Comparison of ENCODE assay signal across 24 mouse cellular contexts in the genomic region with DNA sequence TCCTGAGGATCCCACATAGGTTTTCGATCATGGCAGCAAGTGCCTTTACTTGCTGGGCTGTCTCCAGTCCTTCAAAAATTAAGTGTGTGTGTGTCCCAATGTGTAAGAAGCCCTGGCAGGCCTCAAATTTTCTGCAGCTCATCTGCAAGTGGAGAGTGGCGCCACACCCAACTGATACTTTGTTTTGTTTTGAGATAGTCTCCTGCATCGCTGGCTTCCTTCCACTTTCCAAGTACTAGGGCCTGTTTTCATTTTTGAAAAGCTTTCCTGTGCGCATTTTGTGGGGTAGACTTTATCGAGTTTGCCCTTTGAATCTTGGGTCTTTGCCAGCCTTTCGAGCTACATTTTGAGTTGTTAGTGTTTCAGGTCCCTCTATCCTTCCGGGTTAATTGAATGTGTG.
A peak's percentile ranks its signal among the peaks of the same experiment; 100 is the strongest.
DNase-seq lines count a peak whose midpoint lies in the region; ATAC-seq and TF ChIP-seq lines count a peak whose summit lies in the region.
"Had no signal": no experiment of that assay in that cellular context is flagged by ENCODE, and none has a peak within 500 bp of the region (broad histone marks: within the 10 kb centered on the region; RNA-seq: fewer than 3 reads in every experiment).

No protein-coding gene starts in this region.

- H3K9ac ChIP-seq in heart, embryonic 15.5 days = no peak overlapping the region
- H3K9ac ChIP-seq in kidney, embryonic 14.5 days (ENCODE audit: low read depth, low read length) = no peak overlapping the region
- H3K9ac ChIP-seq: embryonic facial prominence, embryonic 13.5 days; forebrain, embryonic 13.5 days; heart, embryonic 12.5 days; liver, embryonic 14.5 days; midbrain, embryonic 15.5 days had no signal

- no peaks in the 10 kb centered on the region for H3K9me3 ChIP-seq in heart, embryonic 15.5 days (replicated peaks)
- no peaks in the 10 kb centered on the region for H3K9me3 ChIP-seq in kidney, embryonic 14.5 days (ENCODE audit: control insufficient read depth, low read length)
- H3K9me3 ChIP-seq: embryonic facial prominence, embryonic 13.5 days; forebrain, embryonic 13.5 days; heart, embryonic 12.5 days; midbrain, embryonic 15.5 days had no signal

- TF ChIP-seq POLR2A in lung, adult 2 months (IDR thresholded peaks at IDR 0.05; ENCODE audit: borderline replicate concordance, extremely low read depth, low read depth, low read length) = no peak

- peaks cover 32% of the 10 kb centered on the region for H3K4me1 ChIP-seq in heart, embryonic 15.5 days (replicated peaks)
- no peaks in the 10 kb centered on the region for H3K4me1 ChIP-seq in kidney, embryonic 14.5 days (ENCODE audit: control insufficient read depth, insufficient read depth, low read length)
- H3K4me1 ChIP-seq in lung, adult 2 months (ENCODE audit: control insufficient read depth, insufficient read depth, low read length) = no peaks in the 10 kb centered on the region
- H3K4me1 ChIP-seq: forebrain, embryonic 13.5 days; midbrain, embryonic 15.5 days had no signal

- TF ChIP-seq CTCF in lung, adult 2 months (IDR thresholded peaks at IDR 0.05; ENCODE audit: insufficient read depth, low read length) = no peak

- no peaks in the 10 kb centered on the region for H3K36me3 ChIP-seq in heart, embryonic 15.5 days
- no peaks in the 10 kb centered on the region for H3K36me3 ChIP-seq in kidney, embryonic 14.5 days (ENCODE audit: control insufficient read depth, insufficient read depth, low read length)
- H3K36me3 ChIP-seq: embryonic facial prominence, embryonic 13.5 days; midbrain, embryonic 15.5 days had no signal

- no peak overlapping the region for H3K4me3 ChIP-seq in heart, embryonic 15.5 days
- H3K4me3 ChIP-seq in kidney, embryonic 14.5 days (ENCODE audit: low read length) = no peak overlapping the region
- H3K4me3 ChIP-seq in lung, adult 2 months (replicated peaks; ENCODE audit: extremely low read depth, low read depth, low read length) = no peak overlapping the region
- H3K4me3 ChIP-seq: embryonic facial prominence, embryonic 13.5 days; forebrain, embryonic 13.5 days; heart, embryonic 12.5 days; midbrain, embryonic 15.5 days had no signal

- no peak overlapping the region for H3K4me2 ChIP-seq in heart, embryonic 15.5 days
- H3K4me2 ChIP-seq in kidney, embryonic 14.5 days (replicated peaks; ENCODE audit: low read depth, low read length) = no peak overlapping the region
- H3K4me2 ChIP-seq: embryonic facial prominence, embryonic 13.5 days; forebrain, embryonic 13.5 days; heart, embryonic 12.5 days; midbrain, embryonic 15.5 days had no signal

- no peak for ATAC-seq in heart, embryonic 15.5 days (replicated peaks; ENCODE audit: insufficient number of reproducible peaks, insufficient read depth, low FRiP score, low read depth)
- no peak for ATAC-seq in kidney, embryonic 14.5 days (ENCODE audit: low FRiP score, low TSS enrichment)
- ATAC-seq in monocyte, adult 5-6 weeks (replicated peaks; ENCODE audit: insufficient number of reproducible peaks, low FRiP score, low TSS enrichment, poor library complexity, severe bottlenecking) = no peak
- ATAC-seq: forebrain, embryonic 13.5 days; hindbrain, postnatal 0 days; intestine, embryonic 16.5 days; midbrain, embryonic 15.5 days had no signal

- no peaks in the 10 kb centered on the region for H3K27me3 ChIP-seq in heart, embryonic 15.5 days
- H3K27me3 ChIP-seq in kidney, embryonic 14.5 days (ENCODE audit: control insufficient read depth, insufficient read depth, low read length) = no peaks in the 10 kb centered on the region
- H3K27me3 ChIP-seq: forebrain, embryonic 13.5 days; heart, embryonic 12.5 days; midbrain, embryonic 15.5 days had no signal

- DNase-seq in heart, adult 8-10 months (ENCODE audit: low spot score) = no peak
- DNase-seq in kidney, postnatal 14 days = peak; percentile 12
- DNase-seq in lung, postnatal 14 days = peak; percentile 2
- DNase-seq in lung, adult 2 months = no peak
- no peak for DNase-seq in layer of hippocampus, adult 9-11 months
- DNase-seq: adrenal gland, postnatal 10 days; cerebellum, adult 18-20 months; cerebellum, postnatal 14 days; gastrocnemius, postnatal 36 days; right cerebral cortex, adult 18-20 months; right cerebral cortex, postnatal 4 days; thymus, adult 18-20 months; thymus, postnatal 36 days had no signal

- WGBS in heart, embryonic 15.5 days = 38% methylated on average over 7 of the region's 7 CpGs
- 80% methylated on average over 7 of the region's 7 CpGs for WGBS in kidney, embryonic 14.5 days
- WGBS in lung, adult 2 months = 47% methylated on average over 7 of the region's 7 CpGs

- H3K27ac ChIP-seq in heart, embryonic 15.5 days = 0 out of 2 replicates have a peak overlapping the region, but pooled peaks have one; percentile 12
- H3K27ac ChIP-seq in kidney, embryonic 14.5 days (ENCODE audit: low read depth, low read length) = no peak overlapping the region
- H3K27ac ChIP-seq: forebrain, embryonic 13.5 days; hindbrain, postnatal 0 days; liver, embryonic 14.5 days; macrophage; midbrain, embryonic 15.5 days had no signal

Comparison
In these comparisons a context has a peak if more than half of its experiments do, and no peak if none do; other contexts are left out.
1. DNase-seq: peak in kidney, postnatal 14 days (single experiment) and lung, postnatal 14 days (single experiment); none in heart, adult 8-10 months (single experiment), lung, adult 2 months (single experiment) and layer of hippocampus, adult 9-11 months (single experiment).